14 mouse cellular contexts compared by ENCODE assay signal in the genomic region with DNA sequence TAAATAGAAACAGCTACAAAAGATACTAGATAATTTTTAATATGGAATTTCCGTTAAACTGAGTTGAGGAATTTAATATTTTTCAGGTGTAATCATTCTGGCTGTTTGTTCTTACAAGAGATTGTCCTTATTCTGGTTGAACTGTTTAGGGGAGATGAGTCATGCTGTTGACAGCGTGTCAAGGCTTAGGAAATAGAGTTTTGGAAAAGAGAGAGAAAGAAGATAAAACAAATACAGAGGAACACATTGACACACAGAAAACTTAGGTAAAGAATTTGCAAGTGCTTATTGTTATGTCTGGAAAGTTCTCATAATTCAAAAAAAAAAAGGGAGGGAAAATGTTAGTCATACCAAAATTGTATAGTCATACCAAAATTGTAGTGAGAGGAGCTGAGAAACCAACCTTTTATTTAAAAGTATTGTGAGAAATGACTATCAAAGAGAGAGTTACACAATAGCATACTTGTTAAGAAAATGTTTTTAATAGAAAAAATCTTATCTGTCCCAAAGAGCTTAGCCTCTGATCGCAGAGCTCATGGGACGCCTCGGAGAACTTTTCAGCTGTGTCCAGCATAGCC.
"Had no signal": no experiment of that assay in that cellular context is flagged by ENCODE, and none has a peak within 500 bp of the region (broad histone marks: within the 10 kb centered on the region; RNA-seq: fewer than 3 reads in every experiment).

No protein-coding gene starts in this region.

- ATAC-seq: liver, postnatal 0 days; midbrain, embryonic 16.5 days had no signal

- H3K27me3 ChIP-seq: limb, embryonic 12.5 days; liver, embryonic 13.5 days; lung, embryonic 15.5 days; midbrain, embryonic 12.5 days; neural tube, embryonic 13.5 days had no signal

- H3K4me3 ChIP-seq: layer of hippocampus, adult 2 months; limb, embryonic 12.5 days; liver, embryonic 13.5 days; lung, embryonic 15.5 days; midbrain, embryonic 12.5 days; neural tube, embryonic 13.5 days had no signal

- H3K4me1 ChIP-seq: limb, embryonic 12.5 days; liver, embryonic 13.5 days; lung, embryonic 15.5 days; midbrain, embryonic 12.5 days; neural tube, embryonic 13.5 days had no signal

- DNase-seq: kidney, postnatal 10 days; kidney, postnatal 4 days; liver; liver, embryonic 13.5 days; liver, postnatal 0 days; lung, postnatal 14 days; right cerebral cortex, postnatal 14 days; thymus, postnatal 4 days had no signal

- H3K27ac ChIP-seq: layer of hippocampus, adult 2 months; limb, embryonic 12.5 days; liver, embryonic 13.5 days; lung, embryonic 15.5 days; midbrain, embryonic 12.5 days; neural tube, embryonic 13.5 days had no signal
